In the genomic region with DNA sequence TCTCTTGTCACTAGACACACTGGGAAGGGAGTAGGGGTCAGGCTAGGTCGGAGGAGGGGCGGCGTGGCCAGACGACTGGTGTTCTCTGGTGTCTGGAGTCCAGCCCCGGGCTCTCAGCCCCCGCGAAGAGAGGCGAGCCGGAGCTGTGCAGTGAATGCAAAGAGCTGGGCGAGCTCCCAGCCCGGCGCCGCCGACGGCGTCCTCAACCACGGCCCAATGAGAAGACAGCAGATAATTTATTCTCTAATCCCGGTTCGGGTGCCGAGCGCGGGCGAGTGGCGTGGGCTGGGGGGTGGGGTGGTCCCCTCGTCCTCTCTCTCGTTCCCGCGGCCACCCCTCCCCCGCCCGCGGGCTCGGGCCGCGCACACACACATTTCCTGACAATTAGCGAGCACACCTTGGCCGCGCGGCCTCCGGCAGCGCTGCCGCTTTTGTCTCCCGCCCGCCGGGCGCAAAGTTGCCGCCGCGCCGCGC, we compare ENCODE assay signal across 9 mouse cellular contexts. TPM values are rescaled to one million over a fixed set of nuclear protein-coding genes. Genes with fewer than 3 reads are reported as not detected.
DNase-seq lines count a peak whose midpoint lies in the region; ATAC-seq lines count a peak whose summit lies in the region.
"Had no signal": no experiment of that assay in that cellular context is flagged by ENCODE, and none has a peak within 500 bp of the region (broad histone marks: within the 10 kb centered on the region; RNA-seq: fewer than 3 reads in every experiment).

No protein-coding gene starts in this region.

- H3K27me3 ChIP-seq in heart, embryonic 14.5 days (ENCODE audit: control insufficient read depth, insufficient read depth, low read length): peaks cover 80% of the 10 kb centered on the region
- H3K27me3 ChIP-seq in hindbrain, embryonic 11.5 days (ENCODE audit: control insufficient read depth, insufficient read depth, low read length): peaks cover 2% of the 10 kb centered on the region; the same call in 1 of the 2 replicates
- H3K27me3 ChIP-seq in limb, embryonic 11.5 days (ENCODE audit: control insufficient read depth, insufficient read depth, low read length): peaks cover 18% of the 10 kb centered on the region
- H3K27me3 ChIP-seq in midbrain, embryonic 15.5 days (replicated peaks): no peaks in the 10 kb centered on the region

- H3K27ac ChIP-seq in heart, embryonic 14.5 days (replicated peaks in 1 of 2; ENCODE audit: control insufficient read depth in 1 of 2, insufficient read depth in 1 of 2, low read depth in 2 of 2, low read length in 2 of 2): no peak overlapping the region
- H3K27ac ChIP-seq in hindbrain, embryonic 11.5 days (ENCODE audit: low read depth, low read length): peak overlapping the region; percentile 99
- H3K27ac ChIP-seq in limb, embryonic 11.5 days (replicated peaks; ENCODE audit: low read depth, low read length): peak overlapping the region; percentile 73
- peak overlapping the region; percentile 99 for H3K27ac ChIP-seq in midbrain, embryonic 15.5 days

- peaks cover 5 to 22% of the 10 kb centered on the region in 2 experiments; a peak in 3 of 4 replicates for H3K4me1 ChIP-seq in heart, embryonic 14.5 days (ENCODE audit: control insufficient read depth in 2 of 2, insufficient read depth in 2 of 2, low read length in 2 of 2)
- H3K4me1 ChIP-seq in hindbrain, embryonic 11.5 days (replicated peaks; ENCODE audit: control insufficient read depth, insufficient read depth, low read length): peaks cover 21% of the 10 kb centered on the region
- peaks cover 31% of the 10 kb centered on the region for H3K4me1 ChIP-seq in limb, embryonic 11.5 days (ENCODE audit: control insufficient read depth, insufficient read depth, low read length)
- peaks cover 45% of the 10 kb centered on the region for H3K4me1 ChIP-seq in midbrain, embryonic 15.5 days

- no peak for DNase-seq in heart, adult 8-10 months (ENCODE audit: low spot score)
- peak; percentile 88 for DNase-seq in hindbrain, embryonic 11.5 days (ENCODE audit: low spot score)
- DNase-seq in limb, embryonic 11.5 days (ENCODE audit: low spot score): peak; percentile 80
- no peak for DNase-seq in spleen, adult 18-20 months

- ATAC-seq in heart, embryonic 14.5 days (ENCODE audit: insufficient number of reproducible peaks, insufficient read depth, low FRiP score, low read depth): no peak
- ATAC-seq in common myeloid progenitor, adult 5-6 weeks (replicated peaks; ENCODE audit: low read depth, poor library complexity, severe bottlenecking): peak; percentile 53
- ATAC-seq in hindbrain, embryonic 11.5 days (ENCODE audit: low FRiP score): peak; percentile 83
- ATAC-seq in limb, embryonic 11.5 days (ENCODE audit: insufficient number of reproducible peaks, low FRiP score, low TSS enrichment, low read depth): peak; percentile 51; the same call in 1 of the 2 replicates
- peak; percentile 85 for ATAC-seq in midbrain, embryonic 15.5 days (replicated peaks)
- no peak for ATAC-seq in activated CD4-positive, CD25-positive, alpha-beta regulatory T cell, adult 4 months
- ATAC-seq: Patski had no signal

- H3K36me3 ChIP-seq in heart, embryonic 14.5 days (ENCODE audit: control insufficient read depth, insufficient read depth, low read length): no peaks in the 10 kb centered on the region
- H3K36me3 ChIP-seq in hindbrain, embryonic 11.5 days (ENCODE audit: control insufficient read depth, insufficient read depth, low read length): no peaks in the 10 kb centered on the region
- no peaks in the 10 kb centered on the region for H3K36me3 ChIP-seq in limb, embryonic 11.5 days (ENCODE audit: control insufficient read depth, insufficient read depth, low read length)
- H3K36me3 ChIP-seq in midbrain, embryonic 15.5 days (replicated peaks): no peaks in the 10 kb centered on the region

- H3K4me2 ChIP-seq in heart, embryonic 14.5 days (ENCODE audit: low read length): peak overlapping the region; percentile 98
- peak overlapping the region; percentile 78 for H3K4me2 ChIP-seq in hindbrain, embryonic 11.5 days (replicated peaks; ENCODE audit: low read depth, low read length)
- H3K4me2 ChIP-seq in limb, embryonic 11.5 days (ENCODE audit: low read depth, severe bottlenecking): peak overlapping the region; percentile 92
- peak overlapping the region; percentile 81 for H3K4me2 ChIP-seq in midbrain, embryonic 15.5 days

- WGBS in heart, embryonic 14.5 days: 1% methylated on average over 49 of the region's 50 CpGs
- under 1% methylated on average over 50 of the region's 50 CpGs for WGBS in hindbrain, embryonic 11.5 days
- WGBS in limb, embryonic 11.5 days: under 1% methylated on average over 47 of the region's 50 CpGs
- WGBS in midbrain, embryonic 15.5 days: under 1% methylated on average over 50 of the region's 50 CpGs

- peak overlapping the region; percentile 34 to 55 for H3K4me3 ChIP-seq in heart, embryonic 14.5 days (ENCODE audit: control insufficient read depth in 1 of 2, insufficient read depth in 1 of 2, low read depth in 1 of 2, low read length in 2 of 2)
- peak overlapping the region; percentile 80 for H3K4me3 ChIP-seq in hindbrain, embryonic 11.5 days (ENCODE audit: low read depth, low read length)
- H3K4me3 ChIP-seq in limb, embryonic 11.5 days (ENCODE audit: low read depth, low read length): peak overlapping the region; percentile 53
- H3K4me3 ChIP-seq in midbrain, embryonic 15.5 days: peak overlapping the region; percentile 94

- no peaks in the 10 kb centered on the region for H3K9me3 ChIP-seq in heart, embryonic 14.5 days (ENCODE audit: control insufficient read depth, low read length)
- H3K9me3 ChIP-seq in hindbrain, embryonic 11.5 days (ENCODE audit: control insufficient read depth, low read length): no peaks in the 10 kb centered on the region
- H3K9me3 ChIP-seq in limb, embryonic 11.5 days (ENCODE audit: control insufficient read depth, low read length): no peaks in the 10 kb centered on the region
- H3K9me3 ChIP-seq in midbrain, embryonic 15.5 days: no peaks in the 10 kb centered on the region

- H3K9ac ChIP-seq in heart, embryonic 14.5 days (ENCODE audit: low read length): peak overlapping the region; percentile 52; the same call in 1 of the 2 replicates
- H3K9ac ChIP-seq in hindbrain, embryonic 11.5 days (ENCODE audit: low read depth, low read length): peak overlapping the region; percentile 93
- peak overlapping the region; percentile 89 for H3K9ac ChIP-seq in limb, embryonic 11.5 days (ENCODE audit: low read length)
- peak overlapping the region; percentile 93 for H3K9ac ChIP-seq in midbrain, embryonic 15.5 days

RNA-seq across cellular contexts. Expression of a gene that starts 1.2 kb away (rescaled TPM):
- not detected in 2 replicates for polyA plus RNA-seq in heart, embryonic 14.5 days (2014; fragmentation: Nextera tagmentation; extraction: Ambion mirVana)
- not detected for total RNA-seq in heart, adult 8-10 months (2022)
- total RNA-seq in common myeloid progenitor, adult 5-6 weeks (2017): not detected in 2 replicates
- polyA plus RNA-seq in hindbrain, embryonic 11.5 days (2014; fragmentation: Nextera tagmentation; extraction: Ambion mirVana): 8.9 and 11.3 TPM in 2 replicates
- 1.2 and 1.5 TPM in 2 replicates for polyA plus RNA-seq in limb, embryonic 11.5 days (2014; fragmentation: Nextera tagmentation; extraction: Ambion mirVana)
- polyA plus RNA-seq in midbrain, embryonic 15.5 days (2015; fragmentation: Nextera tagmentation; extraction: Ambion mirVana): 14.9 and 19.8 TPM in 2 replicates
- polyA plus RNA-seq in activated CD4-positive, CD25-positive, alpha-beta regulatory T cell, adult 4 months (2017; shearing (Covaris generic)): not detected

RNA-seq across cellular contexts. Expression of a gene that starts 1.2 kb away (rescaled TPM):
- not detected in 2 replicates for polyA plus RNA-seq in heart, embryonic 14.5 days (2014; fragmentation: Nextera tagmentation; extraction: Ambion mirVana)
- under 1 TPM in 1 of 4 experiments, not detected in 3; 0.09 TPM for total RNA-seq in heart, adult 8-10 months (2022)
- total RNA-seq in common myeloid progenitor, adult 5-6 weeks (2017): not detected in 2 replicates
- 2.9 and 4.8 TPM in 2 replicates for polyA plus RNA-seq in hindbrain, embryonic 11.5 days (2014; fragmentation: Nextera tagmentation; extraction: Ambion mirVana)
- 0.87 and 1.1 TPM in 2 replicates for polyA plus RNA-seq in limb, embryonic 11.5 days (2014; fragmentation: Nextera tagmentation; extraction: Ambion mirVana)
- polyA plus RNA-seq in midbrain, embryonic 15.5 days (2015; fragmentation: Nextera tagmentation; extraction: Ambion mirVana): 3.7 and 3.8 TPM in 2 replicates
- not detected for polyA plus RNA-seq in activated CD4-positive, CD25-positive, alpha-beta regulatory T cell, adult 4 months (2017; shearing (Covaris generic))

RNA-seq across cellular contexts. Expression of a gene that starts 39.5 kb away (rescaled TPM):
- not detected in 2 replicates for polyA plus RNA-seq in heart, embryonic 14.5 days (2014; fragmentation: Nextera tagmentation; extraction: Ambion mirVana)
- total RNA-seq in heart, adult 8-10 months (2022): not detected
- not detected in 2 replicates for total RNA-seq in common myeloid progenitor, adult 5-6 weeks (2017)
- polyA plus RNA-seq in hindbrain, embryonic 11.5 days (2014; fragmentation: Nextera tagmentation; extraction: Ambion mirVana): not detected in 2 replicates
- polyA plus RNA-seq in limb, embryonic 11.5 days (2014; fragmentation: Nextera tagmentation; extraction: Ambion mirVana): not detected in 2 replicates
- polyA plus RNA-seq in midbrain, embryonic 15.5 days (2015; fragmentation: Nextera tagmentation; extraction: Ambion mirVana): 0.58 TPM in 1 of 2 replicates, not detected in the other
- polyA plus RNA-seq in activated CD4-positive, CD25-positive, alpha-beta regulatory T cell, adult 4 months (2017; shearing (Covaris generic)): not detected

RNA-seq across cellular contexts. Expression of a gene that starts 50.6 kb away (rescaled TPM):
- polyA plus RNA-seq in heart, embryonic 14.5 days (2014; fragmentation: Nextera tagmentation; extraction: Ambion mirVana): 2.7 and 2.9 TPM in 2 replicates
- 10 to 100 TPM; 16.9 to 21.5 (median 18.3) TPM for total RNA-seq in heart, adult 8-10 months (2022)
- total RNA-seq in common myeloid progenitor, adult 5-6 weeks (2017): 0.73 and 2.0 TPM in 2 replicates
- polyA plus RNA-seq in hindbrain, embryonic 11.5 days (2014; fragmentation: Nextera tagmentation; extraction: Ambion mirVana): 0.82 and 1.1 TPM in 2 replicates
- 3.7 and 3.9 TPM in 2 replicates for polyA plus RNA-seq in limb, embryonic 11.5 days (2014; fragmentation: Nextera tagmentation; extraction: Ambion mirVana)
- 1.1 and 1.5 TPM in 2 replicates for polyA plus RNA-seq in midbrain, embryonic 15.5 days (2015; fragmentation: Nextera tagmentation; extraction: Ambion mirVana)
- not detected for polyA plus RNA-seq in activated CD4-positive, CD25-positive, alpha-beta regulatory T cell, adult 4 months (2017; shearing (Covaris generic))

Comparison
In these comparisons a context has a peak if more than half of its experiments do, and no peak if none do; other contexts are left out.
1. ATAC-seq: peak in common myeloid progenitor, adult 5-6 weeks (single experiment), hindbrain, embryonic 11.5 days (single experiment), limb, embryonic 11.5 days (single experiment) and midbrain, embryonic 15.5 days (single experiment); none in heart, embryonic 14.5 days (single experiment) and activated CD4-positive, CD25-positive, alpha-beta regulatory T cell, adult 4 months (single experiment).
2. H3K27ac ChIP-seq: peak in hindbrain, embryonic 11.5 days (single experiment), limb, embryonic 11.5 days (single experiment) and midbrain, embryonic 15.5 days (single experiment); none in heart, embryonic 14.5 days (0 of 2).
3. DNase-seq: peak in hindbrain, embryonic 11.5 days (single experiment) and limb, embryonic 11.5 days (single experiment); none in heart, adult 8-10 months (single experiment) and spleen, adult 18-20 months (0 of 2).
4. Peak in every context shown above with its lines, with median percentiles within 50 percentile points of each other: H3K4me2 ChIP-seq, H3K4me3 ChIP-seq and H3K9ac ChIP-seq.